Mouse (Mus musculus) urinary bladder, postnatal 4 days (tissue): ENCODE measurements around the gene Fam217b.
A peak's percentile ranks its signal among the peaks of the same experiment; 100 is the strongest.

Experiments used
- DNase-seq, 2 experiments: peaks; one replicate each; pipeline ENCODE4 v3.0.0; 2021 to 2022; ENCODE audit warnings: low spot score in 2 of 2

The Fam217b gene

GRCm38 (mm10) chr2:178414261-178415149, at the start of gene Fam217b, which contains the start of gene Ppp1r3d:
Fam217b (plus strand) TSS chr2:178414524.
Ppp1r3d (minus strand) TSS chr2:178414472.
- peak in 1 of 2 experiments; percentile 31 for DNase-seq

DNA sequence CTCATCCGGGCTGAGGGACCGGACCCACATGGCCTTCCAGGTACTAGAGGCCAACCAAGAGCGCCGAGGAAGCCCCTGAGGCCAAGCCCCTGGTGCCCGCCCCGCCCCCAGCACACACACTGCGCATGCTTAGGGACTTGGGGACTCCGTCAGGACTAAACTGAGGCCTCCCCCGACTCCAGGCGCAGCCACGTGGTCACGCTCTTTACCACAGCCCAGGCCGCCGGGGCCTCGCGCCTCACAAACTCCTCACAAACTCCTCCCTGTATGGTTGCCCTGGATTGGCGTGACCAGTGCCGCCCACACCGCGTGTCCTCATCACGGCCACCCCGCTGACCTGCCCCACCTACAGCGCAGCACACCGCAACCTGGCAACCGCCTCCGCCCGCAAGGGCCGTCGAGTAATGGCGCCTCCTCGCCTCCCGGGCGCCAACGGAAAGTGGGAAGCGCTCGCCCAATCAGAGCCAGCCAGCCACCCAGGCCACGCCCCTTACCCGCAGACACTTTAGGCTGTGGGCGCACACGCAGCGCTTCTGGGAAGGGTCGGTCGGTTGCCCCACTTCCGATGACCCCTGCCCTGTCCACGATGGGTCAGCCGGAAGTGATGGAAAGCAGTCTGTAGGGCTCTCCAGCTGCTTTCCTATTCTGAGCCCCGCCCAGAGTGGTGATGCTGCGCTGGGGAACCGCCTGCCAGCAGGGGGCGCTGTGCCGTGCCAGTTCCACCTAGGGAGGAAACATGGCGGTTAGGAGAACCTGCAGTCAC, 7.1 kb upstream of the Fam217b start, which contains the start of gene Sycp2:
Gene Sycp2, minus strand, starts transcription at position 633 of the 763 bp plus-strand sequence.
- no peak for DNase-seq

GRCm38 (mm10) chr2:178409024-178409423, 5.3 kb upstream of the Fam217b start:
- no peak for DNase-seq

DNA sequence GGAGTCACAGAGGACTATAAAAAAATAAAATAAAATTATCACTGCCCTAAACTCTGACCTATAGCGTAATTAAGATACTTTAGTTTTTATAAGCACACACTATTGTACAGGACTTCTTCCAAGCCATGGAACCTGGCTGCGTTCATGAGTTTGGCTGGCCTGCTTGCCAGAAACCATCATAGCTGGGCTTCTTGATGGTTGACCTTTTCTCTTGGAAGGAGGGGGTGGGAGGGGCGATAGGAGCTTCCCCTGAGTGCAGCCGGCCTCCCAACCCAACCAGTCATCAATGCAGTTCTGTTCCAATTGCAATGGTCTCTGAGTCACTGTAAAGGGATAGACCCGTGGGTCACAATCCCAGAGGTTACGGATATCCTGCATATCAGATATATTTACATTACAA, 4.0 kb upstream of the Fam217b start:
- DNase-seq, result no peak

- DNase-seq, result peak in 1 of 2 experiments; percentile 18
Observed at GRCm38 (mm10) chr2:178412598-178412997, 1.7 kb upstream of the Fam217b start.

DNA sequence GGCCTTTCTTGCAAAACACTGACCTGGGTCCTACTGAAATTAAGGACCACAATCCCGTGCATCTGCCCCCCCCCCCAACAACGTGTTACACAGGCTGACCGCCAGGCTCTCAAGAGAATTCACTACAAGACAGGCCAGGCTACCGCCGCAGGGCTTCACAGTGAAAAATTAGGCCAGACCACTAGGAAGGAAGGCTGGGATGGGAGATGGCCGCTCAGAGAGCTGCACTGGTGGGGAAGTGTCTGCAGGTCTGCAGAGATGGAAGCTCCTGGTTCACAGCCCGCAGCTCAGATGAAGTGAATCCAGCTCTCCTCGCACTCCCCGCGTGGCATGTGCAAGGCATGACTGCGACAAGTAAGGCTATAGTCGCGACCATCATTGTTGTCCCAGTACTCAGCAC, 1.2 kb upstream of the Fam217b start:
- peak in 1 of 2 experiments; percentile 17 for DNase-seq

- DNase-seq, result no peak
Observed at GRCm38 (mm10) chr2:178413481-178414260, 653 bp upstream of the Fam217b start.

DNA sequence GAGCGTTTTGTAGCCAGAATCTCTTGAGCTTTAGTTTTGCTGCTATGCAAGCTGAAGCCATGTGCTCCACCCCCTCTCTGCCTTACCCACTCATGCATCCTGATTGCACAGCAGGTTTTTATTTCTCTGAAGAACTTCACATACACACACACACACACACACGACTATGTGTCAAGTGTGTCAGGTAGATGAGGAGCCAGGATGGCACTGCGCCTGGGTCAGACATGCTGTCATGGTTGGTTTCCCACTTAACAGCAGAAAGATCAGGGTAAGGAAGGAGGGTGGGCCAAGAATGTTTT, 775 bp downstream of the Fam217b start:
- DNase-seq, result peak in 1 of 2 experiments; percentile 43

DNA sequence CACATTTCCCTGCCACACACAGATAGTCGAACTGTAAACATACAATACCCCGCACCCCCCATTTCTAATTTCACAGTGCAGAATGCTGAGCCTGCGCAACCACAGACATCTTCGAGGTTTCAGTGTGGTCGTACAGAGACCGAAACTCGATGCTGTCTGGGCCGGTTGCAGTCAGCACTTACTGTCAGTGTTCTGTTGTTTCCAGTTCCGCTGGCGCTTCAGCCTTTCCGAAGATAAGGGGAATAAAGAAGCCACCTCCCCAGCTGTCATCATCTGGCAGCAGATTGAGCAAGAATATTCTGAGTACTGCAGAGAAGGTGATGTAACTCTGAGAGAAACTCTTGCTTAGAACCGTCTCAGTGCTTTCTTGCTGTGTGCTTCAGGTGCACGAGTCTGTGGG, 2.1 kb downstream of the Fam217b start:
- peak in 1 of 2 experiments; percentile 18 for DNase-seq

DNA sequence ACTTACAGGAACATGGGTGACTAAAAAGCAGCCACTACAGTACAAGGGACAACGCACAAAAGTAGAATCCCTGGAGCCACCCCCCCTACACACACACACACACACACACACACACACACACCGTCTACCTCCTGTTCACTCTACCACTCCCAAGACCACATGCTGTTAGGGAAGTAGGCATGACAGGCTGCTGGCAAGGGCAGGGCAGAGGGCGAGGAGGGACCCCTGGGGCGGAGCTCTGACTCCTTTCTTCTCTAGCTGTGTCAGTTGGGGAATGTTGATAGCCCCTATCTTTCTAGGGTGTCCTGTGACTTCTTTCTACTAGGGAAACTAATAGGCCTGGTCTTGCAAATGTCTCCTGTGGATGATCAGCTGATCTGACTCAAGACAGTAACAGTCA, 2.6 kb downstream of the Fam217b start:
- DNase-seq, result peak in 1 of 2 experiments; percentile 12

DNA sequence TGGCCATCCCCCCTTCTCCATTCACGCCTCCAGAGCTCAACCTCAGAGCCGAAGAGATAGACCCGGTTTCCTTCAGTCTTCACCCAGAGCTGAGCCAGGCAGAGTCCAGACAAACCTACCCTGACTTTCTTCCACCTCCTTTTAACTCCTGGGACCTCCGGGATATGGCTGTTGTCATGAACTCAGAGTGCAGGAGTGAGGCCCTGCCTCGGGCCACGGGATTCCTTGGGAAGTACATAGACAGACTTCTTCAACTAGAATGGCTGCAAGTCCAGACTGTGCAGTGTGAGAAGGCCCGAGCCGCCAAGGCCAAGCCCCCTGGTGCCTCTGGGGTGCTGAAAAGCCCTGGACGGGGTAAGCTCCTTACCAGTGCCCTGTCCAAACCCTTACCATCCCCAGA, 6.3 kb downstream of the Fam217b start:
- peak; percentile 12 to 52 for DNase-seq

- peak; percentile 10 to 45 for DNase-seq
Observed at GRCm38 (mm10) chr2:178421603-178422002, 7.3 kb downstream of the Fam217b start.

- DNase-seq, result no peak
Observed at GRCm38 (mm10) chr2:178422186-178422585, 7.9 kb downstream of the Fam217b start.

- peak in 1 of 2 experiments; percentile 2 for DNase-seq
Observed at GRCm38 (mm10) chr2:178423223-178423622, 8.9 kb downstream of the Fam217b start.

GRCm38 (mm10) chr2:178426229-178426628, 11.9 kb downstream of the Fam217b start:
- peak in 1 of 2 experiments; percentile 11 for DNase-seq

DNA sequence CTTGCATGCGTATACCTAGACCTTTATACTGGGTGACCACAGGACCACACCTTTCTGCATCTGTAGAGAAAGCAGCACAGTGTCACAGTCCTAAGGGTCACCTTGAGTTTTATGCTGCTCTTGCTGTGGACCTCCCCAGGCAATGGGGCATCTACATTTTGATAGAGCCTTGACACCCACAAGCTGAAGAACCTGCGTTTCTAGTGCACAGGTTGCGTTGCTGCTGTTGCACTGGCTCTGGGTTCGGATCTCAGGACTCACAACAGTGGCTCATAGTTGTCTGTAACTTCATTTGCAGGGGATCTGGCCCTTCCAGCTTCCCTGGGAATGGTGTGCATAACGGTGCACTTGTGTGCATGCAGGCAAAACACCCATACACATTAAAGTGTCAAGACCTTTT, 12.9 kb downstream of the Fam217b start:
- no peak for DNase-seq

GRCm38 (mm10) chr2:178428183-178428582, 13.9 kb downstream of the Fam217b start:
- peak in 1 of 2 experiments; percentile 46 for DNase-seq

GRCm38 (mm10) chr2:178428676-178429075, 14.4 kb downstream of the Fam217b start:
- peak in 1 of 2 experiments; percentile 28 for DNase-seq

GRCm38 (mm10) chr2:178429426-178429825, 15.1 kb downstream of the Fam217b start:
- DNase-seq, result no peak

GRCm38 (mm10) chr2:178430231-178430630, 15.9 kb downstream of the Fam217b start, which contains the start of gene Cdh26:
Cdh26 (plus strand) TSS chr2:178430531.
- no peak for DNase-seq

GRCm38 (mm10) chr2:178433495-178433894, 19.2 kb downstream of the Fam217b start:
- no peak for DNase-seq

GRCm38 (mm10) chr2:178433903-178434302, 19.6 kb downstream of the Fam217b start:
- DNase-seq, result no peak
